Mouse (Mus musculus) lung, postnatal 0 days (tissue): ENCODE results near the gene Hic2.

Experiments
- CTCF ChIP-seq: IDR thresholded peaks from 2 replicates; pipeline ENCODE4 v1.5.1; 2016; ENCODE audit warnings: antibody characterized with exemption, mild to moderate bottlenecking
- EP300 ChIP-seq: IDR thresholded peaks from 2 replicates; pipeline ENCODE4 v1.6.1; 2016; ENCODE audit warnings: antibody characterized with exemption, mild to moderate bottlenecking, control low read depth

DNA sequence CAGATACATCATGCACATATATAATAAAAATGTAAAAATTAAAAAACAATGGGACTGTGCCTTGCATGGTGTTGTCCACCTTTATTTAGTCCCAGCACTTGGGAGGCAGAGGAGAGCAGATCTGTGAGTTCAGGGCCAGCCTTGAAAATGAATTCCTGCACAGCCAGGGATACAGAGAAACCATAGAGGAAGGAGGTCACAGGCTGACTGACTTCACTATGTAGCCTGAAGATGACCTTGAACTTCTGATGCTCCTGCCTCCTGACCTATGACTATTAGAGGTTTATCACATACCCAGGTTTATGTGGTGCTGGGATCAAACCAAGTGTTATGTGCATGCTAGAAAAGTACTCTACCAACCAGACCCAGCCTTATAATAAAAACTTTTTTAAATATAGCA lies 47.9 kb upstream of the Hic2 start:
- TF ChIP-seq CTCF (no peak), EP300 (no peak)
